Mouse (Mus musculus) olfactory bulb, adult 2 months (tissue): ENCODE measurements around the gene Galnt14.

Source experiments
- CTCF ChIP-seq: fragments of 200-500 bp; IDR thresholded peaks from 2 replicates; pipeline ENCODE4 v1.5.1; 2012; ENCODE audit warnings: low read depth, mild to moderate bottlenecking, low read length, moderate library complexity; ENCODE audit not compliant: insufficient read depth
- POLR2A ChIP-seq: fragments of 200-500 bp; IDR thresholded peaks from 2 replicates; pipeline ENCODE4 v1.6.1; 2012; ENCODE audit warnings: mild to moderate bottlenecking, low read depth, low read length, moderate library complexity; ENCODE audit not compliant: insufficient read depth

- TF ChIP-seq POLR2A = no peak
- no peak for TF ChIP-seq CTCF
Measured at GRCm38 (mm10) chr17:73507804-73508535, 202.3 kb downstream of the Galnt14 start.
